Mouse (Mus musculus) layer of hippocampus, postnatal 10 days (tissue): ENCODE data around the gene Bckdhb. TPM values are rescaled to one million over a fixed set of nuclear protein-coding genes. Genes with fewer than 3 reads are reported as not detected.
"Not testable (repeated sequence)": the region's sequence is repeated elsewhere in the genome, so short reads cannot be mapped to it uniquely, and the experiment has no call there.

Source experiments
- DNase-seq, 2 experiments: peaks; one replicate each; pipeline ENCODE4 v3.0.0; 2021; ENCODE audit warnings: low spot score in 2 of 2
- long read RNA-seq: library from polyadenylated mRNA; stranded (forward); transcript quantifications from one replicate; pipeline ENCODE4 v2.0.0, GENCODE M21; 2023
- total RNA-seq, 2 experiments: library from RNA; stranded (reverse); gene quantifications; 2 replicates each; pipeline ENCODE4 v1.2.3; 2021

Bckdhb gene
- 10 to 100 TPM; 30.0 to 30.8 TPM for total RNA-seq
- long read RNA-seq, transcript Bckdhb-206 (11 exons, 1,477 nt): major isoform, 36 of 42 reads
- long read RNA-seq, partial matches to known transcripts: 0 of 42 reads
- long read RNA-seq, other reads (novel, unspliced or antisense): 6 of 42 reads

- DNase-seq: peak; percentile 97 to 99
These were observed at the start of gene Bckdhb for GRCm38 (mm10) chr9:83924878-83925687. Bckdhb (plus strand) TSS chr9:83925145.

- no peak for DNase-seq
These were observed 42.8 kb upstream of the Bckdhb start for GRCm38 (mm10) chr9:83882191-83882590.

- no peak for DNase-seq
These were observed 38.8 kb upstream of the Bckdhb start for GRCm38 (mm10) chr9:83886149-83886548.

- no peak for DNase-seq
These were observed 36.7 kb upstream of the Bckdhb start for GRCm38 (mm10) chr9:83888214-83888613.

- DNase-seq: no peak
These were observed 31.9 kb upstream of the Bckdhb start for GRCm38 (mm10) chr9:83893073-83893472.

- DNase-seq: no peak
These were observed 31.1 kb upstream of the Bckdhb start for GRCm38 (mm10) chr9:83893767-83894330.

- no peak for DNase-seq
These were observed 22.9 kb upstream of the Bckdhb start for GRCm38 (mm10) chr9:83902086-83902485.

- no peak for DNase-seq
These were observed 19.1 kb upstream of the Bckdhb start for GRCm38 (mm10) chr9:83905820-83906219.

GRCm38 (mm10) chr9:83907017-83907416 lies 17.9 kb upstream of the Bckdhb start:
- no peak for DNase-seq

- no peak for DNase-seq
These were observed 15.1 kb upstream of the Bckdhb start for GRCm38 (mm10) chr9:83909836-83910235.

GRCm38 (mm10) chr9:83910926-83911325 lies 14.0 kb upstream of the Bckdhb start:
- no peak for DNase-seq

- DNase-seq: no peak
These were observed 2.9 kb upstream of the Bckdhb start for GRCm38 (mm10) chr9:83922076-83922475.

GRCm38 (mm10) chr9:83924356-83924755 lies 589 bp upstream of the Bckdhb start:
- DNase-seq: peak in 1 of 2 experiments; percentile 8

- DNase-seq: no peak
These were observed 720 bp downstream of the Bckdhb start for GRCm38 (mm10) chr9:83925688-83926041.

GRCm38 (mm10) chr9:83926302-83926701 lies 1.4 kb downstream of the Bckdhb start:
- no peak for DNase-seq

- DNase-seq: not testable (repeated sequence)
These were observed 14.6 kb downstream of the Bckdhb start for GRCm38 (mm10) chr9:83939501-83939900.

GRCm38 (mm10) chr9:83940016-83940415 lies 15.1 kb downstream of the Bckdhb start:
- DNase-seq: no peak

- DNase-seq: no peak
These were observed 15.8 kb downstream of the Bckdhb start for GRCm38 (mm10) chr9:83940537-83941363.

- DNase-seq: peak in 1 of 2 experiments; percentile 3
These were observed 26.4 kb downstream of the Bckdhb start for GRCm38 (mm10) chr9:83951336-83951735.

GRCm38 (mm10) chr9:83956632-83957314 lies 31.8 kb downstream of the Bckdhb start:
- peak; percentile 90 to 91 for DNase-seq
